ENCODE assay signal across 19 mouse cellular contexts in genomic region chr2:152813232-152813631, GRCm38 (mm10). TPM values are rescaled to one million over a fixed set of nuclear protein-coding genes. Genes with fewer than 3 reads are reported as not detected.
DNase-seq lines count a peak whose midpoint lies in the region; ATAC-seq and TF ChIP-seq lines count a peak whose summit lies in the region.
"Had no signal": no experiment of that assay in that cellular context is flagged by ENCODE, and none has a peak within 500 bp of the region (broad histone marks: within the 10 kb centered on the region; RNA-seq: fewer than 3 reads in every experiment).

No protein-coding gene starts in this region.

- no peak for TF ChIP-seq CTCF in thymus, adult 2 months (IDR thresholded peaks at IDR 0.05; ENCODE audit: borderline replicate concordance, control insufficient read depth, extremely low read depth, insufficient read depth, low read length, poor library complexity)
- no peak for TF ChIP-seq CTCF in liver, embryonic 14.5 days (IDR thresholded peaks at IDR 0.05; ENCODE audit: low read depth)

- TF ChIP-seq EP300 in liver, embryonic 14.5 days (IDR thresholded peaks at IDR 0.05; ENCODE audit: low read depth) = no peak

- H3K36me3 ChIP-seq in heart, embryonic 13.5 days = no peaks in the 10 kb centered on the region; the same call in 1 of the 2 replicates
- no peaks in the 10 kb centered on the region; the same call in 1 of the 2 replicates for H3K36me3 ChIP-seq in thymus, adult 2 months (ENCODE audit: control insufficient read depth, insufficient read depth, low read length)
- H3K36me3 ChIP-seq in liver, embryonic 14.5 days (replicated peaks; ENCODE audit: control insufficient read depth, insufficient read depth, low read depth) = peaks cover 20% of the 10 kb centered on the region
- H3K36me3 ChIP-seq: stomach, embryonic 15.5 days had no signal

- H3K9me3 ChIP-seq in heart, embryonic 13.5 days = no peaks in the 10 kb centered on the region
- no peaks in the 10 kb centered on the region for H3K9me3 ChIP-seq in liver, embryonic 14.5 days (ENCODE audit: control insufficient read depth, low read length)
- H3K9me3 ChIP-seq: lung, embryonic 15.5 days; stomach, embryonic 15.5 days had no signal

- no peak for TF ChIP-seq POLR2A in thymus, adult 2 months (IDR thresholded peaks at IDR 0.05; ENCODE audit: control insufficient read depth, extremely low read depth, insufficient read depth, low read length, poor library complexity)

- 84% methylated on average over 1 of the region's 1 CpGs for WGBS in heart, embryonic 13.5 days
- 58% methylated on average over 1 of the region's 1 CpGs for WGBS in thymus, adult 2 months
- WGBS in liver, embryonic 14.5 days (ENCODE audit: insufficient replicate concordance) = 77% methylated on average over 1 of the region's 1 CpGs

- H3K4me3 ChIP-seq in heart, embryonic 13.5 days = no peak overlapping the region
- no peak overlapping the region for H3K4me3 ChIP-seq in thymus, adult 2 months (ENCODE audit: control insufficient read depth, insufficient read depth, low read length)
- H3K4me3 ChIP-seq in liver, embryonic 14.5 days (ENCODE audit: insufficient read depth in 1 of 2, low read depth in 2 of 2, low read length in 2 of 2) = no peak overlapping the region
- H3K4me3 ChIP-seq: lung, embryonic 15.5 days; stomach, embryonic 15.5 days had no signal

- intact Hi-C loops in heart, postnatal 25 days (cut with DNase I) = no loop called here

- peaks cover 89% of the 10 kb centered on the region for H3K4me1 ChIP-seq in heart, embryonic 13.5 days
- peaks cover 52% of the 10 kb centered on the region for H3K4me1 ChIP-seq in thymus, adult 2 months (replicated peaks; ENCODE audit: control insufficient read depth, insufficient read depth, low read length)
- H3K4me1 ChIP-seq in liver, embryonic 14.5 days (replicated peaks; ENCODE audit: control insufficient read depth in 2 of 2, insufficient read depth in 2 of 2, low read length in 1 of 2) = peaks cover 94 to 96% of the 10 kb centered on the region in 2 experiments

- H3K27me3 ChIP-seq in heart, embryonic 13.5 days (replicated peaks) = no peaks in the 10 kb centered on the region
- H3K27me3 ChIP-seq in thymus, adult 2 months (ENCODE audit: control insufficient read depth, insufficient read depth, low read length) = no peaks in the 10 kb centered on the region
- H3K27me3 ChIP-seq in liver, embryonic 14.5 days (ENCODE audit: control insufficient read depth, insufficient read depth, low read length) = no peaks in the 10 kb centered on the region
- H3K27me3 ChIP-seq: lung, embryonic 15.5 days; stomach, embryonic 15.5 days had no signal

- peak overlapping the region; percentile 69; the same call in 1 of the 2 replicates for H3K27ac ChIP-seq in heart, embryonic 13.5 days (replicated peaks)
- peak overlapping the region; percentile 12; the same call in 1 of the 2 replicates for H3K27ac ChIP-seq in thymus, adult 2 months (ENCODE audit: control insufficient read depth, insufficient read depth, low read length)
- peak overlapping the region; percentile 100 for H3K27ac ChIP-seq in liver, embryonic 14.5 days
- H3K27ac ChIP-seq: hindbrain, embryonic 14.5 days; lung, embryonic 15.5 days had no signal

- H3K9ac ChIP-seq in heart, embryonic 13.5 days = no peak overlapping the region
- peak overlapping the region; percentile 69 for H3K9ac ChIP-seq in liver, embryonic 14.5 days (replicated peaks)
- H3K9ac ChIP-seq: hindbrain, embryonic 14.5 days; lung, embryonic 15.5 days; stomach, embryonic 15.5 days had no signal

- no peak for DNase-seq in heart, postnatal 25 days (ENCODE audit: low spot score)
- DNase-seq in thymus, adult 2 months = peak; percentile 5
- DNase-seq in thymus, postnatal 10 days (ENCODE audit: low spot score in 2 of 2) = no peak
- DNase-seq in liver, embryonic 14.5 days (ENCODE audit: low read depth in 3 of 3, low spot score in 3 of 3) = no peak
- no peak for DNase-seq in testis, postnatal 10 days (ENCODE audit: low spot score)
- DNase-seq in natural killer cell, adult 2 months (ENCODE audit: low spot score in 2 of 2) = no peak
- DNase-seq: cerebellum, postnatal 14 days; heart, postnatal 10 days; right cerebral cortex, adult 18-20 months; spleen, adult 18-20 months had no signal

- ATAC-seq in heart, embryonic 13.5 days (ENCODE audit: extremely low read depth, insufficient number of reproducible peaks, low FRiP score, low TSS enrichment) = no peak
- no peak for ATAC-seq in liver, embryonic 14.5 days (ENCODE audit: insufficient read depth)
- ATAC-seq: CD4-positive, CD25-positive, alpha-beta regulatory T cell, adult 4 months; forebrain, embryonic 14.5 days; intestine, embryonic 16.5 days; midbrain, embryonic 16.5 days had no signal

- peak overlapping the region; percentile 21; the same call in 1 of the 2 replicates for H3K4me2 ChIP-seq in heart, embryonic 13.5 days
- H3K4me2 ChIP-seq in liver, embryonic 14.5 days (ENCODE audit: low read depth) = peak overlapping the region; percentile 65
- H3K4me2 ChIP-seq: hindbrain, embryonic 14.5 days; lung, embryonic 15.5 days; stomach, embryonic 15.5 days had no signal

RNA-seq across cellular contexts. Expression of gene Bcl2l1, which starts 18.3 kb away (rescaled TPM):
- polyA plus RNA-seq in heart, embryonic 13.5 days (2015; fragmentation: Nextera tagmentation; extraction: Ambion mirVana) = 59.6 and 62.8 TPM in 2 replicates
- total RNA-seq in heart, postnatal 25 days (2021) = 10 to 100 TPM; 58.6 to 59.0 TPM
- 205 and 207 TPM in 2 replicates for polyA plus RNA-seq in thymus, adult 2 months (2012; rRNA removed)
- 72.2 and 81.6 TPM in 2 replicates for polyA plus RNA-seq in liver, embryonic 14.5 days (2012; rRNA removed)
- polyA plus RNA-seq in liver, embryonic 14.5 days (2014; fragmentation: Nextera tagmentation; extraction: Ambion mirVana) = 172 and 186 TPM in 2 replicates

RNA-seq across cellular contexts. Expression of gene Tpx2, which starts 34.5 kb away (rescaled TPM):
- polyA plus RNA-seq in heart, embryonic 13.5 days (2015; fragmentation: Nextera tagmentation; extraction: Ambion mirVana) = 51.1 and 55.5 TPM in 2 replicates
- 1 to 10 TPM; 1.5 to 1.6 TPM for total RNA-seq in heart, postnatal 25 days (2021)
- 16.1 and 19.1 TPM in 2 replicates for polyA plus RNA-seq in thymus, adult 2 months (2012; rRNA removed)
- 25.1 and 47.1 TPM in 2 replicates for polyA plus RNA-seq in liver, embryonic 14.5 days (2012; rRNA removed)
- polyA plus RNA-seq in liver, embryonic 14.5 days (2014; fragmentation: Nextera tagmentation; extraction: Ambion mirVana) = 80.9 and 82.6 TPM in 2 replicates

RNA-seq across cellular contexts. Expression of gene Cox4i2, which starts 59.3 kb away (rescaled TPM):
- 11.8 and 13.4 TPM in 2 replicates for polyA plus RNA-seq in heart, embryonic 13.5 days (2015; fragmentation: Nextera tagmentation; extraction: Ambion mirVana)
- total RNA-seq in heart, postnatal 25 days (2021) = 10 to 100 TPM; 12.2 to 16.8 TPM
- 1.6 and 1.9 TPM in 2 replicates for polyA plus RNA-seq in thymus, adult 2 months (2012; rRNA removed)
- 0.51 and 0.92 TPM in 2 replicates for polyA plus RNA-seq in liver, embryonic 14.5 days (2012; rRNA removed)
- polyA plus RNA-seq in liver, embryonic 14.5 days (2014; fragmentation: Nextera tagmentation; extraction: Ambion mirVana) = 0.47 and 0.51 TPM in 2 replicates
- total RNA-seq: MEL had no signal

Comparison
In these comparisons a context has a peak if more than half of its experiments do, and no peak if none do; other contexts are left out.
1. H3K27ac ChIP-seq: peak in every context shown above with its lines; median percentile 100 in liver, embryonic 14.5 days; 69 in heart, embryonic 13.5 days; 12 in thymus, adult 2 months.